Mouse (Mus musculus) heart, embryonic 16.5 days (tissue): ENCODE data around the gene Ier3. TPM values are rescaled to one million over a fixed set of nuclear protein-coding genes. Genes with fewer than 3 reads are reported as not detected.
"Not testable (repeated sequence)": the region's sequence is repeated elsewhere in the genome, so short reads cannot be mapped to it uniquely, and the experiment has no call there.

ENCODE experiments used
- ATAC-seq: fragments of 200-750 bp; cut with Nextera tagmentation; replicated peaks from 2 replicates; pipeline ENCODE4 v1.8.0; 2017; ENCODE audit warnings: moderate number of reproducible peaks; ENCODE audit not compliant: insufficient read depth, low FRiP score; ENCODE audit errors: extremely low read depth
- H3K27ac ChIP-seq: fragments of 300-500 bp; sonication (generic); 2 replicates; pipeline ENCODE4 v1.5.1; 2014; ENCODE audit warnings: mild to moderate bottlenecking, low read length, control low read depth, moderate library complexity
- H3K27me3 ChIP-seq: fragments of 300-500 bp; sonication (generic); 2 replicates; pipeline ENCODE4 v1.6.1; 2014; ENCODE audit warnings: low read length, mixed read lengths; ENCODE audit not compliant: control insufficient read depth, insufficient read depth
- H3K36me3 ChIP-seq: fragments of 300-500 bp; sonication (generic); 2 replicates; pipeline ENCODE4 v1.6.1; 2014; ENCODE audit not compliant: control insufficient read depth, insufficient read depth
- H3K4me1 ChIP-seq: fragments of 300-500 bp; sonication (generic); 2 replicates; pipeline ENCODE4 v1.6.1; 2014; ENCODE audit warnings: low read length, mixed read lengths; ENCODE audit not compliant: control insufficient read depth, insufficient read depth
- H3K4me2 ChIP-seq: fragments of 300-500 bp; sonication (generic); 2 replicates; pipeline ENCODE4 v1.6.1; 2014; ENCODE audit warnings: low read depth, mild to moderate bottlenecking, control low read depth, low read length
- H3K4me3 ChIP-seq: fragments of 300-500 bp; sonication (generic); 2 replicates; pipeline ENCODE4 v1.5.1; 2014; ENCODE audit warnings: mild to moderate bottlenecking, control low read depth, low read length
- H3K9ac ChIP-seq: fragments of 300-500 bp; sonication (generic); 2 replicates; pipeline ENCODE4 v1.6.1; 2014; ENCODE audit warnings: low read length, control low read depth
- H3K9me3 ChIP-seq: fragments of 300-500 bp; sonication (generic); replicated peaks from 2 replicates; pipeline ENCODE4 v1.6.1; 2016; ENCODE audit warnings: low read length; ENCODE audit not compliant: control insufficient read depth
- WGBS: fragments of 180-500 bp; shearing (Covaris S2); extraction: QIAGEN DNeasy Blood & Tissue Kit; methylation state at CpG from one replicate; pipeline ENCODE4 v1.1.7; 2014; 5-methylcytosine and 5-hydroxymethylcytosine counted together
- polyA plus RNA-seq: library from polyadenylated mRNA; unstranded; fragments of >200 nt; fragmentation: Nextera tagmentation; extraction: Ambion mirVana; gene quantifications from 2 replicates; pipeline ENCODE4 v1.2.1, GENCODE M21; 2015

The Ier3 gene
- polyA plus RNA-seq, 1 experiment from 2014 or later = 62.6 TPM

GRCm38 (mm10) chr17:35837487-35837886 is 16.0 kb downstream of the Ier3 start:
- Histone ChIP-seq H3K4me2 (peak overlapping the region; percentile 79), H3K27me3 (no peaks in the 10 kb centered on the region), H3K9me3 (no peaks in the 10 kb centered on the region), H3K9ac (peak overlapping the region; percentile 93), H3K36me3 (peaks cover 37% of the 10 kb centered on the region), H3K4me1 (peaks cover 40% of the 10 kb centered on the region), H3K27ac (peak overlapping the region; percentile 99), H3K4me3 (peak overlapping the region; percentile 89)
- 0 out of 2 replicates have a peak, but pooled peaks have one; percentile 4 for ATAC-seq
- under 1% methylated on average over 18 of the region's 18 CpGs for WGBS

- Histone ChIP-seq H3K27me3 (no peaks in the 10 kb centered on the region), H3K4me3 (peak within 1 kb of the TSS; percentile 89), H3K27ac (peak within 1 kb of the TSS; percentile 99), H3K9ac (peak within 1 kb of the TSS; percentile 93), H3K4me2 (peak within 1 kb of the TSS; percentile 82), H3K9me3 (no peaks in the 10 kb centered on the region), H3K4me1 (peaks cover 43% of the 10 kb centered on the region), H3K36me3 (peaks cover 30% of the 10 kb centered on the region)
- ATAC-seq = peak; percentile 76
- 1% methylated on average over 29 of the region's 29 CpGs for WGBS
Measured at GRCm38 (mm10) chr17:35838122-35838544, 16.6 kb downstream of the Ier3 start, which contains the start of gene Tubb5. Gene Tubb5, minus strand, starts transcription at chr17:35838306.

- H3K9ac ChIP-seq = peak overlapping the region; percentile 74
- H3K4me3 ChIP-seq = peak overlapping the region; percentile 89
- ATAC-seq = no peak
- H3K4me1 ChIP-seq = peaks cover 39% of the 10 kb centered on the region
- H3K36me3 ChIP-seq = peaks cover 26% of the 10 kb centered on the region
- no peaks in the 10 kb centered on the region for H3K9me3 ChIP-seq
- 2% methylated on average over 5 of the region's 5 CpGs for WGBS
- H3K27ac ChIP-seq = peak overlapping the region; percentile 99
- H3K4me2 ChIP-seq = peak overlapping the region; percentile 82
- no peaks in the 10 kb centered on the region for H3K27me3 ChIP-seq
Measured at GRCm38 (mm10) chr17:35838570-35838969, 17.1 kb downstream of the Ier3 start.

GRCm38 (mm10) chr17:35839002-35839401 is 17.5 kb downstream of the Ier3 start:
- H3K4me1 ChIP-seq = peaks cover 35% of the 10 kb centered on the region
- peak overlapping the region; percentile 99 for H3K27ac ChIP-seq
- peak overlapping the region; percentile 89 for H3K4me3 ChIP-seq
- H3K9ac ChIP-seq = peak overlapping the region; percentile 74
- 50% methylated on average over 3 of the region's 3 CpGs for WGBS
- H3K9me3 ChIP-seq, H3K27me3 ChIP-seq, ATAC-seq: not testable (repeated sequence)
- peaks cover 22% of the 10 kb centered on the region for H3K36me3 ChIP-seq
- peak overlapping the region; percentile 82 for H3K4me2 ChIP-seq

GRCm38 (mm10) chr17:35840561-35840960 is 19.1 kb downstream of the Ier3 start:
- Histone ChIP-seq H3K4me3 (peak overlapping the region; percentile 52), H3K9me3 (no peaks in the 10 kb centered on the region), H3K27me3 (no peaks in the 10 kb centered on the region), H3K4me2 (peak overlapping the region; percentile 56), H3K9ac (peak overlapping the region; percentile 70), H3K36me3 (peaks cover 10% of the 10 kb centered on the region), H3K4me1 (peaks cover 23% of the 10 kb centered on the region), H3K27ac (peak overlapping the region; percentile 81)
- WGBS = 57% methylated on average over 14 of the region's 14 CpGs
- no peak for ATAC-seq

GRCm38 (mm10) chr17:35841076-35841950 is 19.8 kb downstream of the Ier3 start, which contains the start of gene Mdc1:
Gene Mdc1, plus strand, starts transcription at chr17:35841515.
- H3K27me3 ChIP-seq = no peaks in the 10 kb centered on the region
- H3K9ac ChIP-seq = peak within 1 kb of the TSS; percentile 83
- H3K36me3 ChIP-seq = peaks cover 12% of the 10 kb centered on the region
- WGBS = under 1% methylated on average over 59 of the region's 59 CpGs
- H3K4me1 ChIP-seq = peaks cover 17% of the 10 kb centered on the region
- peak within 1 kb of the TSS; percentile 94 for H3K27ac ChIP-seq
- peak; percentile 88 for ATAC-seq
- H3K4me2 ChIP-seq = peak within 1 kb of the TSS; percentile 90
- peak within 1 kb of the TSS; percentile 76 for H3K4me3 ChIP-seq
- no peaks in the 10 kb centered on the region for H3K9me3 ChIP-seq

- Histone ChIP-seq H3K4me1 (peaks cover 17% of the 10 kb centered on the region), H3K9ac (peak overlapping the region; percentile 83), H3K9me3 (no peaks in the 10 kb centered on the region), H3K4me3 (peak overlapping the region; percentile 76), H3K36me3 (peaks cover 14% of the 10 kb centered on the region), H3K27me3 (no peaks in the 10 kb centered on the region), H3K27ac (peak overlapping the region; percentile 94), H3K4me2 (peak overlapping the region; percentile 90)
- 17% methylated on average over 11 of the region's 11 CpGs for WGBS
- ATAC-seq = no peak
Measured at GRCm38 (mm10) chr17:35842006-35842405, 20.5 kb downstream of the Ier3 start.

- peaks cover 28% of the 10 kb centered on the region for H3K36me3 ChIP-seq
- H3K27me3 ChIP-seq = no peaks in the 10 kb centered on the region
- ATAC-seq = no peak
- H3K9ac ChIP-seq = no peak overlapping the region
- H3K9me3 ChIP-seq = no peaks in the 10 kb centered on the region
- no peak overlapping the region for H3K27ac ChIP-seq
- 93% methylated on average over 3 of the region's 3 CpGs for WGBS
- H3K4me1 ChIP-seq = peaks cover 21% of the 10 kb centered on the region
- no peak overlapping the region for H3K4me2 ChIP-seq
- no peak overlapping the region for H3K4me3 ChIP-seq
Measured at GRCm38 (mm10) chr17:35843514-35843913, 22.0 kb downstream of the Ier3 start.

GRCm38 (mm10) chr17:35848112-35848511 is 26.6 kb downstream of the Ier3 start:
- no peak overlapping the region for H3K9ac ChIP-seq
- peaks cover 63% of the 10 kb centered on the region for H3K36me3 ChIP-seq
- no peak for ATAC-seq
- no peak overlapping the region for H3K4me3 ChIP-seq
- H3K27me3 ChIP-seq = no peaks in the 10 kb centered on the region
- 46% methylated on average over 1 of the region's 1 CpGs for WGBS
- no peak overlapping the region for H3K27ac ChIP-seq
- no peaks in the 10 kb centered on the region for H3K9me3 ChIP-seq
- H3K4me1 ChIP-seq = peaks cover 4% of the 10 kb centered on the region; the same call in 1 of the 2 replicates
- no peak overlapping the region for H3K4me2 ChIP-seq
